Mouse (Mus musculus): ENCODE results near the gene Galnt16.
A peak's percentile ranks its signal among the peaks of the same experiment; 100 is the strongest.

Gene Galnt16

GRCm38 (mm10) chr12:80673170-80673569 is 155.1 kb downstream of the Galnt16 start:
- peak; percentile 78 for DNase-seq

Measured in cerebellum, postnatal 14 days (tissue).